Mouse (Mus musculus) hindbrain, embryonic 15.5 days (tissue): ENCODE data around the gene Srgap3. TPM values are rescaled to one million over a fixed set of nuclear protein-coding genes. Genes with fewer than 3 reads are reported as not detected.

ENCODE experiments used
- ATAC-seq: fragments of 200-750 bp; cut with Nextera tagmentation; 2 replicates; pipeline ENCODE4 v1.8.0; 2017; ENCODE audit warnings: low read depth, moderate number of reproducible peaks, moderate TSS enrichment; ENCODE audit not compliant: low FRiP score
- H3K27ac ChIP-seq: fragments of 300-500 bp; sonication (generic); replicated peaks from 2 replicates; pipeline ENCODE4 v1.5.1; 2015; ENCODE audit warnings: mild to moderate bottlenecking, inconsistent platforms
- H3K27me3 ChIP-seq: fragments of 300-500 bp; sonication (generic); 2 replicates; pipeline ENCODE4 v1.6.1; 2015; ENCODE audit warnings: control low read depth, inconsistent platforms
- H3K36me3 ChIP-seq: fragments of 300-500 bp; sonication (generic); 2 replicates; pipeline ENCODE4 v1.6.1; 2015; ENCODE audit warnings: control low read depth, inconsistent platforms
- H3K4me1 ChIP-seq: fragments of 300-500 bp; sonication (generic); replicated peaks from 2 replicates; pipeline ENCODE4 v1.6.1; 2015; ENCODE audit warnings: control low read depth, inconsistent platforms
- H3K4me2 ChIP-seq: fragments of 300-500 bp; sonication (generic); 2 replicates; pipeline ENCODE4 v1.6.1; 2015; ENCODE audit warnings: moderate library complexity, mild to moderate bottlenecking, inconsistent platforms
- H3K4me3 ChIP-seq: fragments of 300-500 bp; sonication (generic); 2 replicates; pipeline ENCODE4 v1.5.1; 2015; ENCODE audit warnings: mild to moderate bottlenecking, inconsistent platforms
- H3K9ac ChIP-seq: fragments of 300-500 bp; sonication (generic); 2 replicates; pipeline ENCODE4 v1.6.1; 2015; ENCODE audit warnings: inconsistent platforms
- H3K9me3 ChIP-seq: fragments of 300-500 bp; sonication (generic); 2 replicates; pipeline ENCODE4 v1.6.1; 2016; ENCODE audit warnings: control low read depth, inconsistent platforms
- WGBS: fragments of 180-500 bp; shearing (Covaris S2); methylation state at CpG from one replicate; pipeline ENCODE4 v1.1.7; 2015; 5-methylcytosine and 5-hydroxymethylcytosine counted together
- polyA plus RNA-seq: library from polyadenylated mRNA; unstranded; fragments of >200 nt; fragmentation: Nextera tagmentation; extraction: Ambion mirVana; gene quantifications from 2 replicates; pipeline ENCODE4 v1.2.1, GENCODE M21; 2015

Srgap3 gene
- polyA plus RNA-seq: 30.5 and 36.8 TPM in 2 replicates

DNA sequence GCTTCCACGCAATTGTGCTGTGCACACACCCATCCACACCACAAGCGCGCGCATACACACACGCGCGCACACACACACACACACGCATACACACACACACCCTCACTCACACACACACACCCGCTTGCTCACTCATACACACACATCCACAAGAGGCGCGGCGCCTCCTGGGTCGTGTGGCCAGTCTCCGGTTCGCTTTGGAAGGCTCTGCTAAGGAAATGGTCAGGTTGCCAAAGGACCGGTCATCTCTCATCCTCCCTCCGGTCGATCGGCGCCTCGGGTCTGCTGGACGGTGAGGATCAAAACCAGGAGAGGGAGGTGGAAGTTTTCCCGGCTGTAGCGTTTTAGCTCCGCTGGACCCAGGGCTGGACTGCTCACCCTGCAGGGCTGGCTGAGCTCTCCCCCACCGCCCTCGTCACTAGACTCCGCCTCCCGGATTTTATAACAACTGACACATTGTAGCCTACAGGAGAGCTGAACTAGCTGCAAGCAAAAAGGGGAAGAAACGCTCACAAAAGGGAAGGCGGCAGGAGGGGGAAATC is at the start of gene Srgap3:
Gene Srgap3 (minus strand): TSS at position 372 of the 542 bp plus-strand sequence.
- peak within 1 kb of the TSS; percentile 90 for H3K9ac ChIP-seq
- no peaks in the 10 kb centered on the region for H3K36me3 ChIP-seq
- peak within 1 kb of the TSS; percentile 81 for H3K4me3 ChIP-seq
- no peaks in the 10 kb centered on the region for H3K9me3 ChIP-seq
- peaks cover 46% of the 10 kb centered on the region for H3K4me1 ChIP-seq
- peak within 1 kb of the TSS; percentile 96 for H3K27ac ChIP-seq
- under 1% methylated on average over 31 of the region's 31 CpGs for WGBS
- ATAC-seq: peak; percentile 93
- H3K4me2 ChIP-seq: peak within 1 kb of the TSS; percentile 66
- no peaks in the 10 kb centered on the region for H3K27me3 ChIP-seq

- no peak overlapping the region for H3K27ac ChIP-seq
- H3K27me3 ChIP-seq: no peaks in the 10 kb centered on the region
- H3K36me3 ChIP-seq: no peaks in the 10 kb centered on the region
- no peak overlapping the region for H3K9ac ChIP-seq
- no peaks in the 10 kb centered on the region for H3K9me3 ChIP-seq
- no peak for ATAC-seq
- H3K4me2 ChIP-seq: no peak overlapping the region
- peaks cover 7% of the 10 kb centered on the region; the same call in 1 of the 2 replicates for H3K4me1 ChIP-seq
- no peak overlapping the region for H3K4me3 ChIP-seq
- 53% methylated on average over 1 of the region's 1 CpGs for WGBS
These were observed 48.6 kb upstream of the Srgap3 start for GRCm38 (mm10) chr6:112995708-112996107.

DNA sequence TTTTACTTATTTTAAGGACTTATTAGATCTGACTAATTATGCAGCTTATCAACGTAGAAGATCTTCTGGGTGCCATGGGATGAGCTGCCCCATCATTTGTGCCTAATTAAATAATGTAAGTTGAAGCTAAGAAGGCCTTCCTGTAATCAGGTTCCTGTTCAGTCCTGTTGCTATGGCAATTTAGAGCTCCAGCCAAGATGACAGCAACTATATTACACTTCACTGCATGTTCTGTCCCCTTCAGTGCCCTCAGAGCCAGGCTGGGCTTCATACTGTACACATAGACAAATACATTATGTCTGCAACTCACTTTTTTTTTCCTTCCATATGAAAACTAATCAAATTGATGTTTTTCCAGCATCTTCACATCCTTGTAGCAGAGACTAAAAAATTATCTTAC is 43.1 kb upstream of the Srgap3 start:
- H3K27ac ChIP-seq: 0 out of 2 replicates have a peak overlapping the region, but pooled peaks have one; percentile 25
- H3K4me1 ChIP-seq: peaks cover 14% of the 10 kb centered on the region
- H3K4me3 ChIP-seq: no peak overlapping the region
- no peaks in the 10 kb centered on the region for H3K27me3 ChIP-seq
- H3K9ac ChIP-seq: no peak overlapping the region
- H3K36me3 ChIP-seq: no peaks in the 10 kb centered on the region
- 22% methylated on average over 1 of the region's 1 CpGs for WGBS
- no peak overlapping the region for H3K4me2 ChIP-seq
- ATAC-seq: no peak; the same call in 1 of the 2 replicates
- H3K9me3 ChIP-seq: no peaks in the 10 kb centered on the region

DNA sequence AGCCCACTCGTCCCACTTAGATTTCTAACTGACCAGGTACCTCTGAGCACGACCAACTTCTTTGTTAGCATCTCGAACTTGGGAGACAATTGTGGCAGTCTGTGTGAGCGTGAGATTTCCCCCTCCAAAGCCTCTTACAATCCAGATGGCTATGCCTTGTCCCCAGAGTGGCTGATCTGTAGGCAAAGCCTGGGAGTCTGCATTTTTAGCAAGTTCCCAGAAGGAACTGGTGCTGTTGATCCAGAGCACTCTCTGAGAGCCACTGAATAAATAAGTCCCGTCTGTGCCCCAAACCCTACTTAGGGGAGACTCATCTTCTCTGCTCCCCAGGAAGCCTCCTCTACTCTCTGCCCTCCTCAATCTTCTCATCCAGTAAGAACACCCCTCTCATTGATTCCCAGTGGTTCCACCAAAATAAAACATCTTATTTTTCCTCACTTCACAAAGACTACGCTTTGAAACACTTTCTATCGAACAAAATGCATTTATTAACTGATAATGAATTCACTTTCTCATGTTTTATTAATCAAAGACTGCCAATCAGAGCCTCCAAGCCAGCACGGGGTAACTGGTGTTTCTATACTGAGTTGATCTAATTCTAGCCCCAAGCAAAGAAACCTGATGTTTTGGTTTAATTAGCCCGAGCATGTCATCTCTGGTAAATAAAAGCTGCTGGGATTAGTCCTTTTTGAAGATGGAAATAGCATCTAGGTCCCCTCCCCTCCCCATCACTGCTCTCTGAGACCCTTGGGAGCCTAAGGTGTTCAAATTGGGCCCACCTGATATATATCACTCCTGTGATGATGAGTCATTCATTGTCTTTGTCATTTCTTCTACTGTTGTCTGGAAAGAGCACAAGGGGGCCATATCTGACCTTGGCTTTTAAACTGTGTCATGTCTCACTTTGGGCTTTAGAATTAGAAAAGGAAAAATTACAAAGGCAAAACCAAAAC is 38.6 kb upstream of the Srgap3 start:
- Histone ChIP-seq H3K4me1 (peaks cover 21% of the 10 kb centered on the region), H3K27ac (0 out of 2 replicates have a peak overlapping the region, but pooled peaks have one; percentile 16), H3K4me2 (no peak overlapping the region), H3K27me3 (no peaks in the 10 kb centered on the region), H3K9ac (no peak overlapping the region), H3K36me3 (no peaks in the 10 kb centered on the region), H3K4me3 (no peak overlapping the region), H3K9me3 (no peaks in the 10 kb centered on the region)
- ATAC-seq: no peak
- 31% methylated on average over 9 of the region's 9 CpGs for WGBS

- H3K36me3 ChIP-seq: no peaks in the 10 kb centered on the region
- peak; percentile 51; the same call in 1 of the 2 replicates for ATAC-seq
- peak overlapping the region; percentile 18; the same call in 1 of the 2 replicates for H3K4me2 ChIP-seq
- H3K9me3 ChIP-seq: no peaks in the 10 kb centered on the region
- no peak overlapping the region for H3K4me3 ChIP-seq
- no peaks in the 10 kb centered on the region for H3K27me3 ChIP-seq
- H3K4me1 ChIP-seq: peaks cover 11% of the 10 kb centered on the region
- WGBS: 19% methylated on average over 7 of the region's 7 CpGs
- H3K9ac ChIP-seq: 0 out of 2 replicates have a peak overlapping the region, but pooled peaks have one; percentile 17
- 0 out of 2 replicates have a peak overlapping the region, but pooled peaks have one; percentile 14 for H3K27ac ChIP-seq
These were observed 35.2 kb upstream of the Srgap3 start for GRCm38 (mm10) chr6:112982241-112982640.

- H3K27ac ChIP-seq: no peak overlapping the region
- WGBS: 94% methylated on average over 3 of the region's 3 CpGs
- no peak for ATAC-seq
- H3K4me1 ChIP-seq: peaks cover 36% of the 10 kb centered on the region
- no peak overlapping the region for H3K9ac ChIP-seq
- no peak overlapping the region for H3K4me3 ChIP-seq
- H3K9me3 ChIP-seq: no peaks in the 10 kb centered on the region
- H3K36me3 ChIP-seq: no peaks in the 10 kb centered on the region
- H3K4me2 ChIP-seq: no peak overlapping the region
- no peaks in the 10 kb centered on the region for H3K27me3 ChIP-seq
These were observed 31.9 kb upstream of the Srgap3 start for GRCm38 (mm10) chr6:112978947-112979346.

GRCm38 (mm10) chr6:112977246-112977645 is 30.2 kb upstream of the Srgap3 start:
- Histone ChIP-seq H3K9ac (no peak overlapping the region), H3K36me3 (no peaks in the 10 kb centered on the region), H3K9me3 (no peaks in the 10 kb centered on the region), H3K27me3 (no peaks in the 10 kb centered on the region), H3K4me3 (no peak overlapping the region), H3K4me2 (no peak overlapping the region), H3K27ac (peak overlapping the region; percentile 52; the same call in 1 of the 2 replicates), H3K4me1 (peaks cover 51% of the 10 kb centered on the region)
- WGBS: 63% methylated on average over 4 of the region's 4 CpGs
- no peak for ATAC-seq

GRCm38 (mm10) chr6:112976541-112976940 is 29.5 kb upstream of the Srgap3 start:
- no peak overlapping the region for H3K4me3 ChIP-seq
- H3K9ac ChIP-seq: no peak overlapping the region
- no peaks in the 10 kb centered on the region for H3K27me3 ChIP-seq
- H3K4me1 ChIP-seq: peaks cover 53% of the 10 kb centered on the region
- no peak for ATAC-seq
- no peaks in the 10 kb centered on the region for H3K9me3 ChIP-seq
- no peak overlapping the region for H3K4me2 ChIP-seq
- H3K27ac ChIP-seq: no peak overlapping the region
- no peaks in the 10 kb centered on the region for H3K36me3 ChIP-seq

- peaks cover 58% of the 10 kb centered on the region for H3K4me1 ChIP-seq
- ATAC-seq: no peak
- H3K9me3 ChIP-seq: no peaks in the 10 kb centered on the region
- H3K4me2 ChIP-seq: no peak overlapping the region
- no peaks in the 10 kb centered on the region for H3K27me3 ChIP-seq
- no peak overlapping the region for H3K9ac ChIP-seq
- no peaks in the 10 kb centered on the region for H3K36me3 ChIP-seq
- no peak overlapping the region for H3K27ac ChIP-seq
- 61% methylated on average over 16 of the region's 16 CpGs for WGBS
- H3K4me3 ChIP-seq: no peak overlapping the region
These were observed 29.1 kb upstream of the Srgap3 start for GRCm38 (mm10) chr6:112976136-112976535.

DNA sequence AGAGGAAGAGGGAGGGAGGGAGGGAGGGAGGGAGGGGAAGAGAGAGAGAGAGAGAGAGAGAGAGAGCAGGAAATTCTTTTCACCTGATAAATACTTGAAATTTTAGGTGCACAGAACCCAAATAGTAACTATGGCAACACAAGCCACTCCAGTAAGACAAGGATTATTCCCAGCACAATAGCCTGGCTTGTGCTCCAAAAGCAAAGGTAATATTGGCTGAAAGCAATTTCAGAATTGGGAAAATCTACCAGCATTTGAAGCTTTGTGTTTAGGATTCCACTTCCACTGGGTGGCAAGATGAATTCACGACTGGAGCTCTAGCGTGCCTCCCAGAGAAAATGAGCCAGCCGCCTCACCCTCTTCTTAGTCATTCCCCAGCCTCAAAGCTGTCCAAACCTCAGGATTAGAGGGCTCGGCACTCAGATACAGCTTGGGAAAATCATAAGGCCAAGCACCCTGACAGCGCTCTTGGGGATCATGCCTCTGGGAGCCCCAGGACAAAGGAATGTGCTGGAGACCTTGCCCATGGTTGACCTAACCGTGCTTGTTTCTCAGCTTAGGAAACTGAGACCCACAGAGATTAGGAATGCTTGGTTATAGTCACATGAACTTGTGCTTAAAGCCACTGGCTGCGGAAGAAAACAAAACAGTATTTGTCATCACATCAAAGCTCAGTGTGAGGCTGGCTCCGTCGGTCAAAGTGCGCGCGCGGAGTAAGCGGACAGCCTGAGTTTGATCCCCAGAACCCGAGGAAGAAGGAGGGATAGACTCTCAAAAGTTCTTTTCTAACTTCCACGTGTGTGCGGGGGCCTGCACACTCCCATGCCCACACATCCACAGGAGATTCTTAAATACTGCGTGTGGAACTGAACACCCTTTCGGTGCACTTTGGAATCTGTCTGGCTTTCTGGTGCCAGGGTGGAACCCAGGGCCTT is 27.0 kb upstream of the Srgap3 start:
- H3K9me3 ChIP-seq: no peaks in the 10 kb centered on the region
- peaks cover 65% of the 10 kb centered on the region for H3K4me1 ChIP-seq
- H3K36me3 ChIP-seq: no peaks in the 10 kb centered on the region
- peak overlapping the region; percentile 33 for H3K4me2 ChIP-seq
- H3K27ac ChIP-seq: peak overlapping the region; percentile 86
- H3K4me3 ChIP-seq: no peak overlapping the region
- no peaks in the 10 kb centered on the region for H3K27me3 ChIP-seq
- H3K9ac ChIP-seq: no peak overlapping the region
- 31% methylated on average over 19 of the region's 19 CpGs for WGBS
- ATAC-seq: no peak

DNA sequence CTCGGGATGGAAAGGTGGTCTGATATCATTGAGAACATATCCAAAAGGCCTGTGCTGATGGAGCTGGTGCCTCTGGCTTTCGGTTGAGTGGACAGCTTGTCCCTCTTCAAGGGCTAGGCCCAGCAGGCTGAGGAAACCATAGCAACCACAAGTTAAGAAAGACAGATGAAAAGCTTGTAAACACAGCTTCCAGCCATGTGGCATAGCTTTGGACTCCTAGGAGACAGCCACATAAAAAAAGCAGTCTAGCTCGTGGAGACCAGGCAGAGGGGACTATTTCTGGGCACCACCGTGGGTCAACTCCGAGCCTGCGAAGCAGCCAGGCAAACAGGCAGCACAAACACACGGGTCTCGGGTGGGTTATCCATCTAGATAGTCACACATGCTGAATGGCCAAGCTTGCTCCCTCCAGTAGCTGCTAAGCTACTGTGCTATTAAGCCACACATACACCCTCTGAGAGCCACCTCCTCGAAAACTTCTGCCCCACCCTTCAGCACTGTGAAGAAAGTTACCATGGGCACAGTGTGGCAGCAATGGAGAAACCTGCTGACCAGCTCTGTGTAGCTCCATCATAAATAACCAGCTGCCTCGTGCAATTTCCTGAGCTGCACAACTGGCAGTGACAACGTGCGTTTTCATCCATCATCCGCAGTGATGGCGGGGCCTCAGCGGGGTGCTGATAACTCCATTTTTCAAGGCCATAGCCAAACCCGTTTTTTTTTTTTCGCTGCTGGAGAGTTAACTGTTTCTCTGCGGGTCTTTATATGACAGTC is 26.0 kb upstream of the Srgap3 start:
- H3K27ac ChIP-seq: peak overlapping the region; percentile 86
- no peaks in the 10 kb centered on the region for H3K36me3 ChIP-seq
- peak overlapping the region; percentile 27; the same call in 1 of the 2 replicates for H3K9ac ChIP-seq
- peak; percentile 86 for ATAC-seq
- H3K4me3 ChIP-seq: no peak overlapping the region
- peaks cover 65% of the 10 kb centered on the region for H3K4me1 ChIP-seq
- 5% methylated on average over 18 of the region's 18 CpGs for WGBS
- no peaks in the 10 kb centered on the region for H3K27me3 ChIP-seq
- peak overlapping the region; percentile 33 for H3K4me2 ChIP-seq
- H3K9me3 ChIP-seq: no peaks in the 10 kb centered on the region
